Mouse (Mus musculus) erythroblast, embryonic 14.5 days (primary cell): Measurements from ENCODE around the gene Fam213a.

ENCODE experiments used
- GATA1 ChIP-seq: IDR thresholded peaks from 2 replicates; pipeline ENCODE4 v1.6.1; 2012; ENCODE audit warnings: low read length, inconsistent platforms, mixed read lengths
- TAL1 ChIP-seq: IDR thresholded peaks from 3 replicates; pipeline ENCODE4 v1.6.1; 2012; ENCODE audit warnings: low read length, inconsistent platforms, mixed read lengths

GRCm38 (mm10) chr14:40966862-40967597 lies 46.6 kb downstream of the Fam213a start:
- TF ChIP-seq TAL1 (no peak), GATA1 (no peak)
